29 mouse cellular contexts compared by ENCODE assay signal in the genomic region with DNA sequence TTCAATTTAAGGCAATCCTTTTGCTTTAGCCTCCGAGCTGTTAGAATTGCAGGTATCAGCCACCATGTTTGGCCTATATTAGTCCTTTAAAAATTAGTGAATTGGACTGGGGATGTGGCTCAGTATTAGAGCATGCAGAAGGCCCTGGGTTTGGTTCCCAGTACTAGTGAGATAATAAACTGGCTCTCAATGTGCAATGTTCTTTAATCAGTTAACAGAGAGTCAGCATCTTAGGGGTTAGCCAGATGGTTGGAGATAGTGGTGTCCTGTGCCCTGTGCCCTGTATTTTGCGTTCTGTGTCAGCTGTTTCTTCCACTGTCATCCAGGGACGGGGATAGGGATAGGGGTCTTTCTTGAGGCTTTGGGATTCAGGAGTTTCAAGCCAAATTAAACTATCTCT. TPM values are rescaled to one million over a fixed set of nuclear protein-coding genes. Genes with fewer than 3 reads are reported as not detected.
DNase-seq lines count a peak whose midpoint lies in the region; ATAC-seq and TF ChIP-seq lines count a peak whose summit lies in the region.
"Had no signal": no experiment of that assay in that cellular context is flagged by ENCODE, and none has a peak within 500 bp of the region (broad histone marks: within the 10 kb centered on the region; RNA-seq: fewer than 3 reads in every experiment).

No protein-coding gene starts in this region.

- intact Hi-C loops in heart, postnatal 25 days (cut with DNase I) = no loop called here

- H3K27ac ChIP-seq in liver, embryonic 12.5 days = no peak overlapping the region
- no peak overlapping the region for H3K27ac ChIP-seq in liver, embryonic 14.5 days
- no peak overlapping the region for H3K27ac ChIP-seq in liver, postnatal 0 days (ENCODE audit: low read depth)
- H3K27ac ChIP-seq in embryonic facial prominence, embryonic 10.5 days (replicated peaks) = no peak overlapping the region
- H3K27ac ChIP-seq: embryonic facial prominence, embryonic 13.5 days; forebrain, embryonic 12.5 days; forebrain, embryonic 15.5 days; hindbrain, embryonic 10.5 days; hindbrain, embryonic 13.5 days had no signal

- 64% methylated on average over 3 of the region's 3 CpGs for WGBS in liver, embryonic 12.5 days (ENCODE audit: insufficient replicate concordance)
- WGBS in liver, embryonic 14.5 days (ENCODE audit: insufficient replicate concordance) = 62% methylated on average over 3 of the region's 3 CpGs
- 76% methylated on average over 3 of the region's 3 CpGs for WGBS in liver, postnatal 0 days (ENCODE audit: insufficient replicate concordance)
- WGBS in embryonic facial prominence, embryonic 10.5 days = 89% methylated on average over 3 of the region's 3 CpGs

- no peak overlapping the region for H3K4me3 ChIP-seq in liver, embryonic 12.5 days
- no peak overlapping the region for H3K4me3 ChIP-seq in liver, embryonic 14.5 days (ENCODE audit: insufficient read depth in 1 of 2, low read depth in 2 of 2, low read length in 2 of 2)
- H3K4me3 ChIP-seq in liver, postnatal 0 days (ENCODE audit: low read depth, low read length) = no peak overlapping the region
- H3K4me3 ChIP-seq in embryonic facial prominence, embryonic 10.5 days = no peak overlapping the region
- H3K4me3 ChIP-seq: embryonic facial prominence, embryonic 13.5 days; erythroblast, embryonic 14.5 days; forebrain, embryonic 12.5 days; forebrain, embryonic 15.5 days; hindbrain, embryonic 10.5 days; hindbrain, embryonic 13.5 days had no signal

- no peak overlapping the region for H3K4me2 ChIP-seq in liver, embryonic 12.5 days
- no peak overlapping the region for H3K4me2 ChIP-seq in liver, embryonic 14.5 days (ENCODE audit: low read depth)
- no peak overlapping the region for H3K4me2 ChIP-seq in liver, postnatal 0 days (ENCODE audit: low read depth, low read length)
- H3K4me2 ChIP-seq: embryonic facial prominence, embryonic 13.5 days; forebrain, embryonic 12.5 days; forebrain, embryonic 15.5 days; heart, embryonic 11.5 days; hindbrain, embryonic 13.5 days had no signal

- H3K36me3 ChIP-seq in liver, embryonic 12.5 days = peaks cover 93% of the 10 kb centered on the region
- peaks cover 38% of the 10 kb centered on the region for H3K36me3 ChIP-seq in liver, embryonic 14.5 days (replicated peaks; ENCODE audit: control insufficient read depth, insufficient read depth, low read depth)
- H3K36me3 ChIP-seq in liver, postnatal 0 days (replicated peaks; ENCODE audit: insufficient read depth, low read length) = peaks cover 52% of the 10 kb centered on the region
- peaks cover 100% of the 10 kb centered on the region for H3K36me3 ChIP-seq in embryonic facial prominence, embryonic 10.5 days (replicated peaks)

- peak; percentile 74 for ATAC-seq in liver, embryonic 12.5 days
- peak; percentile 79 for ATAC-seq in liver, embryonic 14.5 days (ENCODE audit: insufficient read depth)
- no peak for ATAC-seq in liver, postnatal 0 days
- ATAC-seq: forebrain, embryonic 15.5 days; hindbrain, embryonic 16.5 days had no signal

- no peak for TF ChIP-seq CTCF in liver, embryonic 14.5 days (IDR thresholded peaks at IDR 0.05; ENCODE audit: low read depth)
- no peak for TF ChIP-seq CTCF in liver, postnatal 0 days (IDR thresholded peaks at IDR 0.05; ENCODE audit: low read depth)

- no peaks in the 10 kb centered on the region for H3K9me3 ChIP-seq in liver, embryonic 12.5 days (replicated peaks)
- H3K9me3 ChIP-seq in liver, embryonic 14.5 days (ENCODE audit: control insufficient read depth, low read length) = no peaks in the 10 kb centered on the region
- no peaks in the 10 kb centered on the region for H3K9me3 ChIP-seq in liver, postnatal 0 days (ENCODE audit: low read length)
- no peaks in the 10 kb centered on the region for H3K9me3 ChIP-seq in embryonic facial prominence, embryonic 10.5 days
- H3K9me3 ChIP-seq: embryonic facial prominence, embryonic 13.5 days; forebrain, embryonic 12.5 days; forebrain, embryonic 15.5 days; G1E; hindbrain, embryonic 10.5 days; hindbrain, embryonic 13.5 days had no signal

- H3K9ac ChIP-seq in liver, embryonic 12.5 days = no peak overlapping the region
- no peak overlapping the region for H3K9ac ChIP-seq in liver, embryonic 14.5 days (replicated peaks)
- no peak overlapping the region for H3K9ac ChIP-seq in liver, postnatal 0 days (replicated peaks)
- H3K9ac ChIP-seq: embryonic facial prominence, embryonic 13.5 days; forebrain, embryonic 12.5 days; forebrain, embryonic 15.5 days; hindbrain, embryonic 13.5 days had no signal

- no peaks in the 10 kb centered on the region for H3K27me3 ChIP-seq in liver, embryonic 12.5 days (replicated peaks)
- H3K27me3 ChIP-seq in liver, embryonic 14.5 days (ENCODE audit: control insufficient read depth, insufficient read depth, low read length) = no peaks in the 10 kb centered on the region
- no peaks in the 10 kb centered on the region for H3K27me3 ChIP-seq in liver, postnatal 0 days (ENCODE audit: insufficient read depth, low read length)
- no peaks in the 10 kb centered on the region for H3K27me3 ChIP-seq in embryonic facial prominence, embryonic 10.5 days (replicated peaks; ENCODE audit: low read depth, poor library complexity, severe bottlenecking)
- H3K27me3 ChIP-seq: CH12.LX; embryonic facial prominence, embryonic 13.5 days; forebrain, embryonic 12.5 days; forebrain, embryonic 15.5 days; hindbrain, embryonic 13.5 days had no signal

- H3K4me1 ChIP-seq in liver, embryonic 12.5 days = peaks cover 11% of the 10 kb centered on the region
- peaks cover 3% of the 10 kb centered on the region in 2 experiments; a peak in 1 of 4 replicates for H3K4me1 ChIP-seq in liver, embryonic 14.5 days (replicated peaks; ENCODE audit: control insufficient read depth in 2 of 2, insufficient read depth in 2 of 2, low read length in 1 of 2)
- H3K4me1 ChIP-seq in liver, postnatal 0 days (ENCODE audit: insufficient read depth) = no peaks in the 10 kb centered on the region
- H3K4me1 ChIP-seq in embryonic facial prominence, embryonic 10.5 days = no peaks in the 10 kb centered on the region
- H3K4me1 ChIP-seq: embryonic facial prominence, embryonic 13.5 days; forebrain, embryonic 12.5 days; forebrain, embryonic 15.5 days; hindbrain, embryonic 10.5 days; hindbrain, embryonic 13.5 days had no signal

- TF ChIP-seq EP300 in liver, embryonic 14.5 days (IDR thresholded peaks at IDR 0.05; ENCODE audit: low read depth) = peak; percentile 79
- 0 out of 2 replicates have a peak, but pooled peaks have one; percentile 28 for TF ChIP-seq EP300 in liver, postnatal 0 days (IDR thresholded peaks at IDR 0.05; ENCODE audit: low read depth)

- no peak for DNase-seq in liver, embryonic 14.5 days (ENCODE audit: low read depth in 3 of 3, low spot score in 3 of 3)
- no peak for DNase-seq in liver, postnatal 0 days
- DNase-seq in embryonic facial prominence, embryonic 10.5 days (ENCODE audit: low spot score) = no peak
- DNase-seq in heart, postnatal 25 days (ENCODE audit: low spot score) = no peak
- no peak for DNase-seq in Muller cell, postnatal 12 days (ENCODE audit: inconsistent ontology term)
- DNase-seq: adrenal gland, adult 2 months; adrenal gland, postnatal 14 days; B cell, adult 2 months; cerebellum, adult 11 months; cerebellum, adult 2 months; cerebellum, adult 9-11 months; cerebellum, postnatal 25 days; gastrocnemius, postnatal 10 days; gastrocnemius, postnatal 36 days; heart, postnatal 36 days had no signal

RNA-seq across cellular contexts. Expression of a gene that starts 21.9 kb away (rescaled TPM):
- polyA plus RNA-seq in liver, embryonic 12.5 days (2016; fragmentation: Nextera tagmentation; extraction: Ambion mirVana) = 12.5 and 13.6 TPM in 2 replicates
- 4.5 and 5.4 TPM in 2 replicates for polyA plus RNA-seq in liver, embryonic 14.5 days (2012; rRNA removed)
- 5.3 and 7.5 TPM in 2 replicates for polyA plus RNA-seq in liver, embryonic 14.5 days (2014; fragmentation: Nextera tagmentation; extraction: Ambion mirVana)
- polyA plus RNA-seq in liver, postnatal 0 days (2015; fragmentation: Nextera tagmentation; extraction: Ambion mirVana) = 3.7 TPM in 2 replicates
- polyA plus RNA-seq in embryonic facial prominence, embryonic 10.5 days (2016; fragmentation: Nextera tagmentation; extraction: Ambion mirVana) = 21.4 and 23.5 TPM in 2 replicates
- 10 to 100 TPM; 23.5 to 24.7 TPM for total RNA-seq in heart, postnatal 25 days (2021)

RNA-seq across cellular contexts. Expression of a gene that starts 36.6 kb away (rescaled TPM):
- polyA plus RNA-seq in liver, embryonic 12.5 days (2016; fragmentation: Nextera tagmentation; extraction: Ambion mirVana) = 1.9 and 2.6 TPM in 2 replicates
- 1.3 and 2.2 TPM in 2 replicates for polyA plus RNA-seq in liver, embryonic 14.5 days (2012; rRNA removed)
- 2.0 and 2.5 TPM in 2 replicates for polyA plus RNA-seq in liver, embryonic 14.5 days (2014; fragmentation: Nextera tagmentation; extraction: Ambion mirVana)
- 2.1 and 2.5 TPM in 2 replicates for polyA plus RNA-seq in liver, postnatal 0 days (2015; fragmentation: Nextera tagmentation; extraction: Ambion mirVana)
- 2.6 and 3.2 TPM in 2 replicates for polyA plus RNA-seq in embryonic facial prominence, embryonic 10.5 days (2016; fragmentation: Nextera tagmentation; extraction: Ambion mirVana)
- under 1 TPM in 1 of 2 experiments, not detected in 1; 0.52 TPM for total RNA-seq in heart, postnatal 25 days (2021)
- total RNA-seq: gastrocnemius, adult 18-20 months; gastrocnemius, postnatal 10 days; gastrocnemius, postnatal 36 days; heart, adult 8-10 months; heart, postnatal 36 days had no signal
- polyA plus RNA-seq: adrenal gland, adult 2 months; erythroblast, embryonic 14.5 days had no signal

RNA-seq across cellular contexts. Expression of a gene that starts 37.1 kb away (rescaled TPM):
- 0.14 and 0.35 TPM in 2 replicates for polyA plus RNA-seq in liver, embryonic 12.5 days (2016; fragmentation: Nextera tagmentation; extraction: Ambion mirVana)
- 0.11 and 0.18 TPM in 2 replicates for polyA plus RNA-seq in liver, embryonic 14.5 days (2012; rRNA removed)
- 0.24 and 0.32 TPM in 2 replicates for polyA plus RNA-seq in liver, embryonic 14.5 days (2014; fragmentation: Nextera tagmentation; extraction: Ambion mirVana)
- 0.28 and 0.41 TPM in 2 replicates for polyA plus RNA-seq in liver, postnatal 0 days (2015; fragmentation: Nextera tagmentation; extraction: Ambion mirVana)
- 0.70 and 1.1 TPM in 2 replicates for polyA plus RNA-seq in embryonic facial prominence, embryonic 10.5 days (2016; fragmentation: Nextera tagmentation; extraction: Ambion mirVana)
- total RNA-seq in heart, postnatal 25 days (2021) = not detected
- total RNA-seq: adrenal gland, postnatal 14 days; gastrocnemius, adult 18-20 months; gastrocnemius, postnatal 10 days; gastrocnemius, postnatal 36 days; granulocyte monocyte progenitor cell, adult 5-6 weeks; heart, postnatal 36 days had no signal
- polyA plus RNA-seq: erythroblast, embryonic 14.5 days had no signal

RNA-seq across cellular contexts. Expression of a gene that starts 41.1 kb away (rescaled TPM):
- 117 and 121 TPM in 2 replicates for polyA plus RNA-seq in liver, embryonic 12.5 days (2016; fragmentation: Nextera tagmentation; extraction: Ambion mirVana)
- polyA plus RNA-seq in liver, embryonic 14.5 days (2012; rRNA removed) = 72.5 and 86.9 TPM in 2 replicates
- 89.2 and 107 TPM in 2 replicates for polyA plus RNA-seq in liver, embryonic 14.5 days (2014; fragmentation: Nextera tagmentation; extraction: Ambion mirVana)
- 48.9 and 52.2 TPM in 2 replicates for polyA plus RNA-seq in liver, postnatal 0 days (2015; fragmentation: Nextera tagmentation; extraction: Ambion mirVana)
- 2.7 and 3.9 TPM in 2 replicates for polyA plus RNA-seq in embryonic facial prominence, embryonic 10.5 days (2016; fragmentation: Nextera tagmentation; extraction: Ambion mirVana)
- total RNA-seq in heart, postnatal 25 days (2021) = not detected
- total RNA-seq: adrenal gland, adult 2 months; gastrocnemius, adult 18-20 months; gastrocnemius, postnatal 36 days; heart, postnatal 36 days had no signal
- polyA plus RNA-seq: forebrain, embryonic 15.5 days; hindbrain, embryonic 16.5 days had no signal
